Mouse (Mus musculus) CD8-positive naive resting alpha-beta T cell, adult 2 months (primary cell): ENCODE results near the gene Cttnbp2nl.

Experiments used
- DNase-seq, 2 experiments: peaks; one replicate each; pipeline ENCODE4 v3.0.0; 2022; ENCODE audit warnings: low read depth in 2 of 2, low spot score in 2 of 2

The Cttnbp2nl gene

DNA sequence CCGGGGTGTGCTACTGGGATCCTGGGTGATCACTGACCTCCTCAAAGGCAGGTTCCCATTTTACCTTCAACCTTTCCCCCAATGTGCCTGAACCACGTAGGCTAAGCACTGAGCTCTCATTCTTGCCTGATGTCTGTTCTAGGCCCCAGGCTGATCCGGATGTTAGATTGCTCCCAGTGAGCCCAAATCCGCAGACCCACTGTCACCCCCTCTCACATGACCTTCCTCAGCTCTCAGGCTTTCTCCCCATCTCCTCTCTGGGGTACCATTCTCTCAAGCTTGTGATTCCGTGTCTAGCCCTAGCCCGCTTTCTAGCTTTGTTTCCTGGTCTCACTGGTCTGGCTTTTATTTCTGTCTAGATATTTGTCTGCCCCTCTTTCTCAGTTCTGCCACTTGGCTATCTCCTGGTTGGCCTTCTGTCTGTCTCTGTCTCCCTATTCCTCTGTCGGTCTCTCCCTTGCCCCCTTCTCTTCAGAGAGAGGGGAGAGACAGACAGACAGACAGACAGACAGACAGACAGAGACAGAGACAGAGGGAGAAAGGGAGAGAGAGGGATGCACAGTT lies 86.9 kb downstream of the Cttnbp2nl start:
- DNase-seq: no peak

DNA sequence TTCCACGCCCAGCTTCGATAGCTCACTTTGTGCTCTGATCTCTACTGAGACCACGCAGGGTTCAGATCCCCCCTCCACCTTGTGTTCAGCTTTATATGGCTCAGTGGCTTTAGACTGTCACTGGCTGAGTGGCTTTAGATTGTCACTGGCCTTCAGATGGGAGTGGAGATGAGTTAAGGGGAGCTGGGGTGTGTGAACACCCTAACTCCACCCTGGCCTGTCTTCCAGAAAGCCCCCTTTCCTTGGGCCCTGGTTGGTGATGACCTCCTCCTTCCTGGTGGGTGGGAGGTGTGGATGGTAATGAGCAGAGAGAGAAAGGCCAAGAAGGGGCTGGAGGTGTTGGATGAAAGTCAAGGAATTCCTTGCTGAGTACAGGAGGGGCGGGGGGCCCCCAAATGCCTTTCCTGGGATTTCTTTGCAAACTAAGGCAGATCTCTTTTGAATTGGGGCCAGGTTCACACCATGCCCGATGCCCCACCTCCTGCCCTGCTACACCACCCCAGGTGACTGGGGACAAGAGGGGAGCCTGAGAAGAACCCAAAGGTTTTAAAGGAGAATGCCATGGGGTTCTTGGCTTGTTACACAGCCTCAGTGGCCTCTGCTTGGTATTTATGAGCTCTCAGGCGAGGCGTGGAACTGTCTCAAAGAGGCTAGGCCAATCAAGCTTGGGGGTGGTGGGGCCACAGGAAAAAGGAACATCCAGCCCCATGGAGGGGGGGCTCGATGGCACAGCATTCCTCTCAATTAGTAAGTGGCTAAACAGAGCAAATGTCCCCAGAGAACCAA lies 87.7 kb downstream of the Cttnbp2nl start:
- no peak for DNase-seq

- DNase-seq: peak in 1 of 2 experiments; percentile 27
Observed at GRCm38 (mm10) chr3:104963331-104964276, 89.3 kb downstream of the Cttnbp2nl start.

DNA sequence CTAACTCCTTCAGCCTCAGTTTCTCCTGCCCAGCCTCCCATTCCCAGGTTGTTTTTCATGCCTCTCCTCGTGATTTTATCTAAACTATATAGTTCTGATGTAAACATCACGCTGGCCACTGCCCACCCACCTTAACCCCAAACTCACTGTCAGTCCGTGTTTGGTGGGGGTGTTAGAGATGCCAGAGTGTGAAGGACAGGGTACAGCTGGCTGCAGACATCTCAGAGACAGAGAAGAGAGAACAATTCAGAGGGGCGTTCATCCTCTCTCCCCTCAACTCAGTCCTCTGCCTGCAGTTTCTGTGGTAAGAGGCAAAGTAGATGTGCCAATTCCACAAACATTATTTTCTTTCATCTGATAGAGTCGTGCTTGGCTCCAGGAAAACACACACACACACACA lies 90.1 kb downstream of the Cttnbp2nl start:
- no peak for DNase-seq

GRCm38 (mm10) chr3:104962141-104962611 lies 90.8 kb downstream of the Cttnbp2nl start:
- DNase-seq: no peak

GRCm38 (mm10) chr3:104961066-104962059 lies 91.6 kb downstream of the Cttnbp2nl start, which contains the start of gene Wnt2b:
Gene Wnt2b, minus strand, starts transcription at chr3:104961921.
- no peak for DNase-seq

GRCm38 (mm10) chr3:104960026-104961000 lies 92.6 kb downstream of the Cttnbp2nl start:
- DNase-seq: no peak

GRCm38 (mm10) chr3:104956131-104956581 lies 96.8 kb downstream of the Cttnbp2nl start:
- DNase-seq: no peak

- no peak for DNase-seq
Observed at GRCm38 (mm10) chr3:104954551-104954950, 98.4 kb downstream of the Cttnbp2nl start.

- DNase-seq: no peak
Observed at GRCm38 (mm10) chr3:104954137-104954536, 98.8 kb downstream of the Cttnbp2nl start.

DNA sequence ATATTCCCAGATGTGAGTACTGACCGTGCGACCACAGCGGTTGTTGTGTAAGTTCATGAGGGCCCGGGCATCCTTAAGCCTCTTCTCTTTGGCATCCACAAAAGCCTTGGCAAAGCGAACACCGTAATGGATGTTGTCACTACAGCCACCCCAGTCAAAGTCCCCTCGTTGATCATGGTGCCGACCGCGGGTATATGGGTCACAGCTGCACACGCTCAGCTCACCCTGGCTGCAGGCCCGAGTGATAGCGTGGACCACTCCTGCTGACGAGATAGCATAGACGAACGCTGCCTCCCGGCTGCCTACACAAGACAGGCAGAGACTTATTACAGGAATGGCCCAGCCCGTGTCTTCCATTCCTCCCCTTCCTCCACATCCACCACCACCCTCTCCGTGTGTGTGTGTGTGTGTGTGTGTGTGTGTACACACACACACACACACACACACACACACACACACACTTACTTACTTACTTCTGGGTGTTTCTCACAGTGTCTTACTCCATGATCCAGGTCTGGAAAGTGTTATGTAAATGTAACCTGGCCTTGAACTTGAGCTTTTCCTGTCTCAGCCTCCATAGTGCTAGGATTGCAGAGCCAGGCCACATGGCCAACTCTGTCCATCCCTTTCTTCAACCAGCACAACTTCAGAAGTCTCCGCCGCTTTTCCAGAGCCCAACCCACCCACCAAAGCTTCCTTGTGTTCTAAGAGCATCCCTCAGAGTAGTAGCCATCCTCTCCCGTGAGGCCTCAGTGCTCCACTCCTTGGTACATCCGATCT lies 99.9 kb downstream of the Cttnbp2nl start:
- no peak for DNase-seq
